Mouse (Mus musculus): Measurements from ENCODE around the gene Zfyve9.

The Zfyve9 gene

GRCm38 (mm10) chr4:108608651-108609050, 171.9 kb downstream of the Zfyve9 start:
- DNase-seq: no peak

- no peak for DNase-seq
These were observed 178.7 kb downstream of the Zfyve9 start for GRCm38 (mm10) chr4:108601870-108602269.

- DNase-seq: no peak
These were observed 182.3 kb downstream of the Zfyve9 start for GRCm38 (mm10) chr4:108598306-108598705.

GRCm38 (mm10) chr4:108595785-108596184, 184.8 kb downstream of the Zfyve9 start:
- DNase-seq: no peak

GRCm38 (mm10) chr4:108593376-108593775, 187.2 kb downstream of the Zfyve9 start:
- peak; percentile 26 for DNase-seq
